Mouse (Mus musculus): Measurements from ENCODE around the gene Mgat3. TPM values are rescaled to one million over a fixed set of nuclear protein-coding genes. Genes with fewer than 3 reads are reported as not detected.

Mgat3 gene
- polyA plus RNA-seq, 2 experiments: 0.33 to 0.95 TPM

- no peaks in the 10 kb centered on the region for H3K27me3 ChIP-seq (ENCODE audit: control insufficient read depth, insufficient read depth, low read length)
- peak; percentile 75; the same call in 1 of the 2 replicates for ATAC-seq (ENCODE audit: insufficient read depth)
- H3K4me2 ChIP-seq (ENCODE audit: low read depth): no peak overlapping the region
- no peak overlapping the region for H3K9ac ChIP-seq (replicated peaks)
- TF ChIP-seq EP300 (IDR thresholded peaks at IDR 0.05; ENCODE audit: low read depth) (no peak), CTCF (IDR thresholded peaks at IDR 0.05; ENCODE audit: low read depth) (peak; percentile 99)
- 18% methylated on average over 9 of the region's 9 CpGs for WGBS (ENCODE audit: insufficient replicate concordance)
- no peak overlapping the region for H3K27ac ChIP-seq
- H3K36me3 ChIP-seq (replicated peaks; ENCODE audit: control insufficient read depth, insufficient read depth, low read depth): no peaks in the 10 kb centered on the region
- H3K4me3 ChIP-seq (ENCODE audit: insufficient read depth in 1 of 2, low read depth in 2 of 2, low read length in 2 of 2): no peak overlapping the region
- H3K4me1 ChIP-seq (replicated peaks; ENCODE audit: control insufficient read depth in 2 of 2, insufficient read depth in 2 of 2, low read length in 1 of 2): no peaks in the 10 kb centered on the region
- DNase-seq (ENCODE audit: low read depth in 3 of 3, low spot score in 3 of 3): peak; percentile 56 to 60 (median 60)
- no peaks in the 10 kb centered on the region for H3K9me3 ChIP-seq (ENCODE audit: control insufficient read depth, low read length)
Measured at GRCm38 (mm10) chr15:80225208-80225607, 51.7 kb downstream of the Mgat3 start.

GRCm38 (mm10) chr15:80225796-80226195 lies 52.3 kb downstream of the Mgat3 start:
- Histone ChIP-seq H3K9me3 (ENCODE audit: control insufficient read depth, low read length) (no peaks in the 10 kb centered on the region), H3K27me3 (ENCODE audit: control insufficient read depth, insufficient read depth, low read length) (no peaks in the 10 kb centered on the region), H3K27ac (no peak overlapping the region), H3K9ac (replicated peaks) (no peak overlapping the region), H3K4me2 (ENCODE audit: low read depth) (no peak overlapping the region), H3K4me3 (ENCODE audit: insufficient read depth in 1 of 2, low read depth in 2 of 2, low read length in 2 of 2) (no peak overlapping the region), H3K4me1 (replicated peaks; ENCODE audit: control insufficient read depth in 2 of 2, insufficient read depth in 2 of 2, low read length in 1 of 2) (no peaks in the 10 kb centered on the region), H3K36me3 (replicated peaks; ENCODE audit: control insufficient read depth, insufficient read depth, low read depth) (no peaks in the 10 kb centered on the region)
- ATAC-seq (ENCODE audit: insufficient read depth): peak; percentile 67; the same call in 1 of the 2 replicates
- WGBS (ENCODE audit: insufficient replicate concordance): 48% methylated on average over 2 of the region's 2 CpGs
- no peak for TF ChIP-seq EP300 (IDR thresholded peaks at IDR 0.05; ENCODE audit: low read depth)
- peak; percentile 83 for TF ChIP-seq CTCF (IDR thresholded peaks at IDR 0.05; ENCODE audit: low read depth)
- DNase-seq (ENCODE audit: low read depth in 3 of 3, low spot score in 3 of 3): peak; percentile 58 to 59 (median 58)

- Histone ChIP-seq H3K27ac (no peak overlapping the region), H3K4me1 (replicated peaks; ENCODE audit: control insufficient read depth in 2 of 2, insufficient read depth in 2 of 2, low read length in 1 of 2) (peaks cover 4 to 8% of the 10 kb centered on the region in 2 experiments), H3K9ac (replicated peaks) (no peak overlapping the region), H3K4me3 (ENCODE audit: insufficient read depth in 1 of 2, low read depth in 2 of 2, low read length in 2 of 2) (no peak overlapping the region), H3K9me3 (ENCODE audit: control insufficient read depth, low read length) (no peaks in the 10 kb centered on the region), H3K4me2 (ENCODE audit: low read depth) (no peak overlapping the region), H3K27me3 (ENCODE audit: control insufficient read depth, insufficient read depth, low read length) (no peaks in the 10 kb centered on the region), H3K36me3 (replicated peaks; ENCODE audit: control insufficient read depth, insufficient read depth, low read depth) (no peaks in the 10 kb centered on the region)
- ATAC-seq (ENCODE audit: insufficient read depth) (no peak), DNase-seq (ENCODE audit: low read depth in 3 of 3, low spot score in 3 of 3) (no peak)
- WGBS (ENCODE audit: insufficient replicate concordance): 60% methylated on average over 17 of the region's 17 CpGs
- TF ChIP-seq EP300 (IDR thresholded peaks at IDR 0.05; ENCODE audit: low read depth) (no peak), CTCF (IDR thresholded peaks at IDR 0.05; ENCODE audit: low read depth) (no peak)
Measured at GRCm38 (mm10) chr15:80228071-80228800, 54.7 kb downstream of the Mgat3 start.

GRCm38 (mm10) chr15:80232331-80232730 lies 58.8 kb downstream of the Mgat3 start:
- H3K4me1 ChIP-seq (replicated peaks; ENCODE audit: control insufficient read depth in 2 of 2, insufficient read depth in 2 of 2, low read length in 1 of 2): peaks cover 12 to 15% of the 10 kb centered on the region in 2 experiments
- H3K9ac ChIP-seq (replicated peaks): no peak overlapping the region
- no peak overlapping the region for H3K4me2 ChIP-seq (ENCODE audit: low read depth)
- H3K4me3 ChIP-seq (ENCODE audit: insufficient read depth in 1 of 2, low read depth in 2 of 2, low read length in 2 of 2): no peak overlapping the region
- H3K9me3 ChIP-seq (ENCODE audit: control insufficient read depth, low read length): no peaks in the 10 kb centered on the region
- DNase-seq (ENCODE audit: low read depth in 3 of 3, low spot score in 3 of 3) (no peak), ATAC-seq (ENCODE audit: insufficient read depth) (no peak)
- TF ChIP-seq EP300 (IDR thresholded peaks at IDR 0.05; ENCODE audit: low read depth) (no peak), CTCF (IDR thresholded peaks at IDR 0.05; ENCODE audit: low read depth) (no peak)
- H3K27me3 ChIP-seq (ENCODE audit: control insufficient read depth, insufficient read depth, low read length): no peaks in the 10 kb centered on the region
- H3K36me3 ChIP-seq (replicated peaks; ENCODE audit: control insufficient read depth, insufficient read depth, low read depth): peaks cover 20% of the 10 kb centered on the region
- no peak overlapping the region for H3K27ac ChIP-seq
- 63% methylated on average over 2 of the region's 2 CpGs for WGBS (ENCODE audit: insufficient replicate concordance)

GRCm38 (mm10) chr15:80233053-80233452 lies 59.5 kb downstream of the Mgat3 start:
- H3K4me3 ChIP-seq (ENCODE audit: insufficient read depth in 1 of 2, low read depth in 2 of 2, low read length in 2 of 2): peak overlapping the region in 1 of 2 experiments; percentile 27; a peak in 1 of 4 replicates

More at GRCm38 (mm10) chr15:80233053-80233452, 59.5 kb downstream of the Mgat3 start:
- Histone ChIP-seq H3K36me3 (replicated peaks; ENCODE audit: control insufficient read depth, insufficient read depth, low read depth) (peaks cover 25% of the 10 kb centered on the region), H3K9me3 (ENCODE audit: control insufficient read depth, low read length) (no peaks in the 10 kb centered on the region), H3K4me1 (replicated peaks; ENCODE audit: control insufficient read depth in 2 of 2, insufficient read depth in 2 of 2, low read length in 1 of 2) (peaks cover 12 to 15% of the 10 kb centered on the region in 2 experiments), H3K27me3 (ENCODE audit: control insufficient read depth, insufficient read depth, low read length) (no peaks in the 10 kb centered on the region), H3K9ac (replicated peaks) (peak overlapping the region; percentile 41), H3K4me2 (ENCODE audit: low read depth) (peak overlapping the region; percentile 62), H3K27ac (peak overlapping the region; percentile 76)
- DNase-seq (ENCODE audit: low read depth in 3 of 3, low spot score in 3 of 3) (no peak), ATAC-seq (ENCODE audit: insufficient read depth) (no peak)
- 69% methylated on average over 4 of the region's 4 CpGs for WGBS (ENCODE audit: insufficient replicate concordance)
- TF ChIP-seq CTCF (IDR thresholded peaks at IDR 0.05; ENCODE audit: low read depth) (no peak), EP300 (IDR thresholded peaks at IDR 0.05; ENCODE audit: low read depth) (no peak)
